In genomic region chr15:5107686-5108654, GRCm38 (mm10) we compare ENCODE assay signal across 8 mouse cellular contexts. TPM values are rescaled to one million over a fixed set of nuclear protein-coding genes. Genes with fewer than 3 reads are reported as not detected.
DNase-seq lines count a peak whose midpoint lies in the region; ATAC-seq and TF ChIP-seq lines count a peak whose summit lies in the region.

Gene Card6 (minus strand): TSS chr15:5108539.

- peak within 1 kb of the TSS; percentile 58 for H3K4me3 ChIP-seq in heart, adult 2 months
- no peak within 1 kb of the TSS for H3K4me3 ChIP-seq in forebrain, embryonic 11.5 days (ENCODE audit: low read depth, low read length)

- H3K9ac ChIP-seq in heart, adult 2 months (ENCODE audit: low read depth, low read length), result peak within 1 kb of the TSS; percentile 47
- no peak within 1 kb of the TSS for H3K9ac ChIP-seq in forebrain, embryonic 11.5 days (ENCODE audit: low read length)

- no peak within 1 kb of the TSS for H3K4me2 ChIP-seq in forebrain, embryonic 11.5 days (ENCODE audit: low read depth, low read length, severe bottlenecking)

- H3K79me2 ChIP-seq in heart, adult 2 months (replicated peaks; ENCODE audit: control insufficient read depth, insufficient read depth, low read length), result no peaks in the 10 kb centered on the region

- no peak for TF ChIP-seq EP300 in heart, adult 2 months (IDR thresholded peaks at IDR 0.05; ENCODE audit: insufficient read depth, low read depth, low read length)

- intact Hi-C loops in heart, adult 2 months (cut with DNase I), result loop anchor here (5.0 kb wide), 1 partner anchor 34 kb away; the partner anchor contains the start of gene Prkaa1

- TF ChIP-seq POLR2A in heart, adult 2 months (IDR thresholded peaks at IDR 0.05; ENCODE audit: insufficient read depth, low read depth, low read length), result no peak

- 22% methylated on average over 21 of the region's 21 CpGs for WGBS in heart, adult 2 months
- WGBS in forebrain, embryonic 11.5 days, result 77% methylated on average over 21 of the region's 21 CpGs

- H3K9me3 ChIP-seq in forebrain, embryonic 11.5 days (ENCODE audit: control insufficient read depth, low read length), result no peaks in the 10 kb centered on the region

- TF ChIP-seq CTCF in heart, adult 2 months (IDR thresholded peaks at IDR 0.05), result no peak

- no peaks in the 10 kb centered on the region for H3K27me3 ChIP-seq in heart, adult 2 months (ENCODE audit: control insufficient read depth, insufficient read depth, low read length)
- H3K27me3 ChIP-seq in forebrain, embryonic 11.5 days (ENCODE audit: control insufficient read depth, insufficient read depth, low read length), result no peaks in the 10 kb centered on the region

- peaks cover 4% of the 10 kb centered on the region for H3K36me3 ChIP-seq in heart, adult 2 months (ENCODE audit: control insufficient read depth, insufficient read depth, low read length)
- no peaks in the 10 kb centered on the region for H3K36me3 ChIP-seq in forebrain, embryonic 11.5 days (ENCODE audit: control insufficient read depth, insufficient read depth, low read length)

- DNase-seq in spleen, adult 18-20 months, result peak; percentile 36 to 44
- no peak for DNase-seq in spleen, postnatal 4 days (ENCODE audit: low spot score in 2 of 2)
- DNase-seq in heart, adult 2 months, result peak; percentile 36 to 38
- peak; percentile 37 for DNase-seq in kidney, postnatal 10 days
- DNase-seq in lung, postnatal 36 days, result peak; percentile 54
- DNase-seq in cerebellum, adult 18-20 months, result no peak
- no peak for DNase-seq in cerebellum, adult 11 months
- no peak for DNase-seq in forebrain, embryonic 11.5 days (ENCODE audit: low spot score)

- no peak for ATAC-seq in forebrain, embryonic 11.5 days (replicated peaks; ENCODE audit: low FRiP score)

- H3K4me1 ChIP-seq in heart, adult 2 months (ENCODE audit: control insufficient read depth, insufficient read depth, low read length), result peaks cover 3% of the 10 kb centered on the region
- H3K4me1 ChIP-seq in forebrain, embryonic 11.5 days (replicated peaks; ENCODE audit: control insufficient read depth, insufficient read depth, low read length), result no peaks in the 10 kb centered on the region

- peak within 1 kb of the TSS; percentile 90 for H3K27ac ChIP-seq in heart, adult 2 months
- H3K27ac ChIP-seq in forebrain, embryonic 11.5 days (ENCODE audit: low read depth, low read length), result no peak within 1 kb of the TSS

RNA-seq across cellular contexts. Expression of gene Card6, which starts in this region (rescaled TPM):
- total RNA-seq in heart, adult 2 months (2021), result 1 to 10 TPM; 6.5 to 8.3 TPM
- 2.4 and 2.9 TPM in 2 replicates for polyA plus RNA-seq in heart, adult 2 months (2012; rRNA removed)
- polyA plus RNA-seq in forebrain, embryonic 11.5 days (2014; fragmentation: Nextera tagmentation; extraction: Ambion mirVana), result 0.97 and 1.6 TPM in 2 replicates

Comparison
In these comparisons a context has a peak if more than half of its experiments do, and no peak if none do; other contexts are left out.
1. DNase-seq: peak in spleen, adult 18-20 months (2 of 2), heart, adult 2 months (2 of 2), kidney, postnatal 10 days (single experiment) and lung, postnatal 36 days (single experiment); none in spleen, postnatal 4 days (0 of 2), cerebellum, adult 18-20 months (0 of 2), cerebellum, adult 11 months (single experiment) and forebrain, embryonic 11.5 days (single experiment).